Mouse (Mus musculus): ENCODE measurements at regions not wholly inside any gene's neighbourhood (a gene's known extent, or its start where the extent isn't known, plus 50 kb on each side); places are given as distances from the start of the nearest gene placed in this dataset.
"Not testable (repeated sequence)": the region's sequence is repeated elsewhere in the genome, so short reads cannot be mapped to it uniquely, and the experiment has no call there.

- Histone ChIP-seq H3K9ac (replicated peaks; ENCODE audit: low read length) (no peak overlapping the region), H3K4me3 (ENCODE audit: low read depth, low read length) (no peak overlapping the region), H3K4me1 (ENCODE audit: control insufficient read depth, insufficient read depth, low read length) (no peaks in the 10 kb centered on the region), H3K9me3 (replicated peaks; ENCODE audit: control insufficient read depth, low read length) (no peaks in the 10 kb centered on the region), H3K27ac (replicated peaks; ENCODE audit: low read depth, low read length) (no peak overlapping the region), H3K27me3 (ENCODE audit: control insufficient read depth, insufficient read depth, low read length) (no peaks in the 10 kb centered on the region), H3K36me3 (replicated peaks; ENCODE audit: control insufficient read depth, insufficient read depth, low read depth, low read length) (no peaks in the 10 kb centered on the region), H3K4me2 (ENCODE audit: low read depth, low read length) (no peak overlapping the region)
- ATAC-seq (replicated peaks; ENCODE audit: insufficient number of reproducible peaks, low FRiP score, low TSS enrichment, low read depth), result no peak
- no peak for DNase-seq (ENCODE audit: low spot score)
These were observed 145.9 kb upstream of the Teddm2 start for GRCm38 (mm10) chr1:154045951-154046350.

- 79% methylated on average over 7 of the region's 7 CpGs for WGBS
- no peaks in the 10 kb centered on the region for H3K9me3 ChIP-seq (replicated peaks; ENCODE audit: control insufficient read depth, low read length)
- no peak overlapping the region for H3K9ac ChIP-seq (replicated peaks; ENCODE audit: low read length)
- H3K27ac ChIP-seq (replicated peaks; ENCODE audit: low read depth, low read length), result no peak overlapping the region
- DNase-seq (ENCODE audit: low spot score), result no peak
- no peaks in the 10 kb centered on the region for H3K27me3 ChIP-seq (ENCODE audit: control insufficient read depth, insufficient read depth, low read length)
- no peak overlapping the region for H3K4me3 ChIP-seq (ENCODE audit: low read depth, low read length)
- ATAC-seq (replicated peaks; ENCODE audit: insufficient number of reproducible peaks, low FRiP score, low TSS enrichment, low read depth), result no peak
- no peak overlapping the region for H3K4me2 ChIP-seq (ENCODE audit: low read depth, low read length)
- H3K4me1 ChIP-seq (ENCODE audit: control insufficient read depth, insufficient read depth, low read length), result no peaks in the 10 kb centered on the region
- no peaks in the 10 kb centered on the region for H3K36me3 ChIP-seq (replicated peaks; ENCODE audit: control insufficient read depth, insufficient read depth, low read depth, low read length)
These were observed 147.3 kb upstream of the Zfp648 start for GRCm38 (mm10) chr1:154053641-154054040.

GRCm38 (mm10) chr1:154054874-154055273 is 146.1 kb upstream of the Zfp648 start:
- DNase-seq (ENCODE audit: low spot score) (no peak), ATAC-seq (replicated peaks; ENCODE audit: insufficient number of reproducible peaks, low FRiP score, low TSS enrichment, low read depth) (no peak)
- H3K36me3 ChIP-seq (replicated peaks; ENCODE audit: control insufficient read depth, insufficient read depth, low read depth, low read length), result no peaks in the 10 kb centered on the region
- no peaks in the 10 kb centered on the region for H3K9me3 ChIP-seq (replicated peaks; ENCODE audit: control insufficient read depth, low read length)
- H3K4me3 ChIP-seq (ENCODE audit: low read depth, low read length), result no peak overlapping the region
- H3K27me3 ChIP-seq (ENCODE audit: control insufficient read depth, insufficient read depth, low read length), result no peaks in the 10 kb centered on the region
- WGBS, result 79% methylated on average over 1 of the region's 1 CpGs
- no peak overlapping the region for H3K27ac ChIP-seq (replicated peaks; ENCODE audit: low read depth, low read length)
- H3K9ac ChIP-seq (replicated peaks; ENCODE audit: low read length), result no peak overlapping the region
- no peak overlapping the region for H3K4me2 ChIP-seq (ENCODE audit: low read depth, low read length)
- no peaks in the 10 kb centered on the region for H3K4me1 ChIP-seq (ENCODE audit: control insufficient read depth, insufficient read depth, low read length)

GRCm38 (mm10) chr1:154061397-154061796 is 139.6 kb upstream of the Zfp648 start:
- not testable (repeated sequence) for H3K27ac ChIP-seq (replicated peaks; ENCODE audit: low read depth, low read length); H3K9me3 ChIP-seq (replicated peaks; ENCODE audit: control insufficient read depth, low read length); H3K27me3 ChIP-seq (ENCODE audit: control insufficient read depth, insufficient read depth, low read length); H3K4me1 ChIP-seq (ENCODE audit: control insufficient read depth, insufficient read depth, low read length); H3K4me3 ChIP-seq (ENCODE audit: low read depth, low read length); H3K9ac ChIP-seq (replicated peaks; ENCODE audit: low read length); DNase-seq (ENCODE audit: low spot score); H3K4me2 ChIP-seq (ENCODE audit: low read depth, low read length); ATAC-seq (replicated peaks; ENCODE audit: insufficient number of reproducible peaks, low FRiP score, low TSS enrichment, low read depth); H3K36me3 ChIP-seq (replicated peaks; ENCODE audit: control insufficient read depth, insufficient read depth, low read depth, low read length)
- WGBS, result 75% methylated on average over 2 of the region's 2 CpGs

- H3K9me3 ChIP-seq (replicated peaks; ENCODE audit: control insufficient read depth, low read length), result no peaks in the 10 kb centered on the region
- H3K4me2 ChIP-seq (ENCODE audit: low read depth, low read length), result no peak overlapping the region
- no peak for ATAC-seq (replicated peaks; ENCODE audit: insufficient number of reproducible peaks, low FRiP score, low TSS enrichment, low read depth)
- DNase-seq (ENCODE audit: low spot score), result no peak
- H3K36me3 ChIP-seq (replicated peaks; ENCODE audit: control insufficient read depth, insufficient read depth, low read depth, low read length), result no peaks in the 10 kb centered on the region
- H3K9ac ChIP-seq (replicated peaks; ENCODE audit: low read length), result no peak overlapping the region
- no peaks in the 10 kb centered on the region for H3K27me3 ChIP-seq (ENCODE audit: control insufficient read depth, insufficient read depth, low read length)
- H3K4me1 ChIP-seq (ENCODE audit: control insufficient read depth, insufficient read depth, low read length), result no peaks in the 10 kb centered on the region
- 86% methylated on average over 1 of the region's 1 CpGs for WGBS
- no peak overlapping the region for H3K4me3 ChIP-seq (ENCODE audit: low read depth, low read length)
- no peak overlapping the region for H3K27ac ChIP-seq (replicated peaks; ENCODE audit: low read depth, low read length)
These were observed 139.1 kb upstream of the Zfp648 start for GRCm38 (mm10) chr1:154061851-154062250.

- WGBS, result 85% methylated on average over 7 of the region's 7 CpGs
- Histone ChIP-seq H3K27ac (replicated peaks; ENCODE audit: low read depth, low read length) (no peak overlapping the region), H3K9me3 (replicated peaks; ENCODE audit: control insufficient read depth, low read length) (no peaks in the 10 kb centered on the region), H3K9ac (replicated peaks; ENCODE audit: low read length) (no peak overlapping the region), H3K4me3 (ENCODE audit: low read depth, low read length) (no peak overlapping the region), H3K4me2 (ENCODE audit: low read depth, low read length) (no peak overlapping the region), H3K36me3 (replicated peaks; ENCODE audit: control insufficient read depth, insufficient read depth, low read depth, low read length) (no peaks in the 10 kb centered on the region), H3K27me3 (ENCODE audit: control insufficient read depth, insufficient read depth, low read length) (no peaks in the 10 kb centered on the region), H3K4me1 (ENCODE audit: control insufficient read depth, insufficient read depth, low read length) (no peaks in the 10 kb centered on the region)
- no peak for DNase-seq (ENCODE audit: low spot score)
- ATAC-seq (replicated peaks; ENCODE audit: insufficient number of reproducible peaks, low FRiP score, low TSS enrichment, low read depth), result no peak
These were observed 138.3 kb upstream of the Zfp648 start for GRCm38 (mm10) chr1:154062666-154063065.

- Histone ChIP-seq H3K4me1 (ENCODE audit: control insufficient read depth, insufficient read depth, low read length) (no peaks in the 10 kb centered on the region), H3K27me3 (ENCODE audit: control insufficient read depth, insufficient read depth, low read length) (no peaks in the 10 kb centered on the region), H3K27ac (replicated peaks; ENCODE audit: low read depth, low read length) (no peak overlapping the region), H3K4me2 (ENCODE audit: low read depth, low read length) (no peak overlapping the region), H3K9ac (replicated peaks; ENCODE audit: low read length) (no peak overlapping the region), H3K4me3 (ENCODE audit: low read depth, low read length) (no peak overlapping the region), H3K9me3 (replicated peaks; ENCODE audit: control insufficient read depth, low read length) (no peaks in the 10 kb centered on the region), H3K36me3 (replicated peaks; ENCODE audit: control insufficient read depth, insufficient read depth, low read depth, low read length) (no peaks in the 10 kb centered on the region)
- ATAC-seq (replicated peaks; ENCODE audit: insufficient number of reproducible peaks, low FRiP score, low TSS enrichment, low read depth) (no peak), DNase-seq (ENCODE audit: low spot score) (no peak)
- WGBS, result 80% methylated on average over 5 of the region's 5 CpGs
These were observed 136.4 kb upstream of the Zfp648 start for GRCm38 (mm10) chr1:154064633-154065032.

- no peaks in the 10 kb centered on the region for H3K27me3 ChIP-seq (ENCODE audit: control insufficient read depth, insufficient read depth, low read length)
- DNase-seq (ENCODE audit: low spot score), result no peak
- no peaks in the 10 kb centered on the region for H3K36me3 ChIP-seq (replicated peaks; ENCODE audit: control insufficient read depth, insufficient read depth, low read depth, low read length)
- no peak overlapping the region for H3K4me2 ChIP-seq (ENCODE audit: low read depth, low read length)
- H3K4me3 ChIP-seq (ENCODE audit: low read depth, low read length), result no peak overlapping the region
- no peak for ATAC-seq (replicated peaks; ENCODE audit: insufficient number of reproducible peaks, low FRiP score, low TSS enrichment, low read depth)
- H3K9ac ChIP-seq (replicated peaks; ENCODE audit: low read length), result no peak overlapping the region
- no peaks in the 10 kb centered on the region for H3K9me3 ChIP-seq (replicated peaks; ENCODE audit: control insufficient read depth, low read length)
- no peaks in the 10 kb centered on the region for H3K4me1 ChIP-seq (ENCODE audit: control insufficient read depth, insufficient read depth, low read length)
- no peak overlapping the region for H3K27ac ChIP-seq (replicated peaks; ENCODE audit: low read depth, low read length)
- 79% methylated on average over 18 of the region's 18 CpGs for WGBS
These were observed 135.4 kb upstream of the Zfp648 start for GRCm38 (mm10) chr1:154065336-154066329.

Data from embryonic facial prominence, embryonic 11.5 days (tissue).